Mouse (Mus musculus) thymus, postnatal 10 days (tissue): ENCODE results near the gene Cdh8.
"Not testable (repeated sequence)": the region's sequence is repeated elsewhere in the genome, so short reads cannot be mapped to it uniquely, and the experiment has no call there.

ENCODE experiments used
- DNase-seq, 2 experiments: peaks; one replicate each; pipeline ENCODE4 v3.0.0; 2021; ENCODE audit warnings: low spot score in 2 of 2

Cdh8 gene

GRCm38 (mm10) chr8:99280375-99280774, 135.9 kb downstream of the Cdh8 start:
- no peak for DNase-seq

DNA sequence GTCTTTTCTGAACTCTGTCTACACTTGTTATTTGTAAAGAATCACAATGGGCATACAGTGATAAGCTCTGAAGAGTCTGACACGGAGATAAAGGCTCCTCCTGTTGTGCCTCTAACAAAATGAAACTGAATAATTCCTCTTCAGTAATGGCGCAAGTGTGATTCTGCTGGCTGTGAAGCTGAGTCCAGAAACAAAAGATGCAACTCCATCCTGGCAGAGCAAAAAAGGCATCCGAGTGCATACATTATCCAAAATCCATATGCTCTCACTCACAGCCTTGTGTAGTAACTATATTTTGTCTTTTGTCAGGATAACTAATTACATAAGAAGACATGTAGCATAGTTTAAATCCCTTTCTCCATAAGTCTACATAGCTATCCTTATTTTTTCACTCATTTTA, 149.1 kb downstream of the Cdh8 start:
- no peak for DNase-seq

DNA sequence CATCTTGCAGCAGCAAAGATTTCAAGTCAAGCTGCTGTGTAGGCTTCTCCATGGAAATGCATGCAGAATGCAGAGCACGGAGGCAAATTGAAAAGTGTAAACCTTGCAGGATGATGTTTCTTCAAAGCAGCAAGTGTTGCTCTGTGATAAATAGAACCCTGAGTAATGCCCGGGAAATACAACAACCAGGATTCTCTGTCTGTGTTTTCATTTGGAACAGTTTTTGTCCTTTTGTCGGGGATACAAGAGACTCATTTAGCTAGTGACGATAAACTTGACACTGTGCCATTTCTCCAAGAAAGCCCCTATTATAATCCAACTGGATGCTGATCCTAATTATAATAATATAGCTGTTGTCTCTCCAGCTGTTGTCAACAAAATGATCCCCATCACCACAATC, 181.9 kb downstream of the Cdh8 start:
- DNase-seq, result no peak

- DNase-seq, result no peak
Measured at GRCm38 (mm10) chr8:99223697-99224096, 192.6 kb downstream of the Cdh8 start.

DNA sequence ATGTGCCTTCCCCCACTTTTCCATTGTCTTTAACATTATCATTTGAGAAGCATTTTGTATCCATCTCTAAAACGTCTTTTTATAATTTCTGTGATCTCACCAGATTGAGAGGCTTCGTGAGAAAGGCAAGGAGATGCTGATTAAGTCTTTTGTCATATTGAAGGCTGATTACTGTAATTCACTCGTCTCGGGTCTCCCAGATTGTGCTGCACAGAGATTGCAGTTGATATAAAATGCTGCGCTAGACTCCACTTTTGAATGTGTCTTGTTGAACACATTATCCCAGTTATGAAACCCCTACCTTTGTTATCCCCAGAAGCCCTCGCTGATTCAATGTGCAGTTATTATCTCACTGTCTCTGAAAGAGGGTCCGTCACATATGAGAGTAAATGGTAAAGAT, 211.1 kb downstream of the Cdh8 start:
- DNase-seq, result no peak

DNA sequence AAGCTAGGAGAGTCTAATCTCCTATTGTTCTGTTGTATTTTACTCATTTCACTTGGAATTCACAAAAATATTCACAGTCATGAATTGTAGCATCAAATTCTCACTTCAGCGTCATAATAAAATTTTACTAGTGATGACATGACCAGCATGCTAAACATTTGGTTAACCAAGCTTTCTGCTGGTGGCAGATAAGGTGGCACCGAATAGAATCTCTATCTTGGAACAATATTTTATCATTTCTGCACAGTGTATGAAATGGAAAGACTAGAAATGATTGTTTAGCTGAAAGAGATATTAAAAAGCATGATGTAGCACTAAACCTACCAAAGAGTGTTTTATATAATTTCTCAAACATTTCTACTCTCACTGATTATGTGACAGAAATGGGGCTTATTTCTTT, 225.6 kb downstream of the Cdh8 start:
- DNase-seq, result no peak

DNA sequence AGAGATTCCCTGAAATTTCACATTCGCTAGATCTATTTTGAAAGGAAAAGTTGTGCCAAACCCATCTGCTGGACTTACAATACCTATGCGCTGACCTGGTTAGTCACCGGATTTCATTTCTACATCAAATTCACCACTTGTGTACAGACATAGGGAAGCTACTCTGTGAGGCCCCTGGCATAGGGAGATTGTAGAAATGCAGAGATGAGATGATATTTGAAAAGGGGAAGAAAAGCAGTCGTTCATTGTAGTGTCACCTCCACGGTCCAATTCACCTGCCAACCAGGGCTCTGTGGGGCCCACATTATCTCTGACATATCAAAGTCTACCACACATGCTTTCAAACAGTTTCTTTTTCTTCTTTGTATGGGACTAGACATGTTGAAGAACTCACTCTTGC, 229.4 kb downstream of the Cdh8 start:
- DNase-seq, result no peak

GRCm38 (mm10) chr8:99184186-99184585, 232.1 kb downstream of the Cdh8 start:
- DNase-seq, result no peak

- DNase-seq, result no peak
Measured at GRCm38 (mm10) chr8:99166966-99167365, 249.3 kb downstream of the Cdh8 start.

- DNase-seq, result no peak
Measured at GRCm38 (mm10) chr8:99161633-99162032, 254.6 kb downstream of the Cdh8 start.

DNA sequence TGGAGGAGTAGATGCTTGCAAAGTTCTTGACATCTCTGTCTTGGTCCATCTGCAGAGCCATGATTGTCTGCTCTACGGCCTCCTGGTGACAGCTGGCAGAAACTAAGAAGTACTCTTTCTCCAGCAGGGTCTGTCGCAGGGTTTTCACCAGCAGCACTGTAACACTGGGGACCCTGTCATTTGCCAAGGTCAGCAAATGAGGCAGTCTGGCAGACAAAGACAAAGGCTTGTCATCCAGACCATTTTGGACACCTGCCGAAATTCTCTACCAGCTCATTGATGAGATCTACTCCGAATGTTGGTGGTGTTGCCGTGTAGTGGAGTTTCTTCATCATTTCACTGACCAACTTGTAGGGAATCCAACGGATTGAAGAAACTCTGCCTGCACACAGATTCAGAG, 270.8 kb downstream of the Cdh8 start:
- DNase-seq, result no peak

DNA sequence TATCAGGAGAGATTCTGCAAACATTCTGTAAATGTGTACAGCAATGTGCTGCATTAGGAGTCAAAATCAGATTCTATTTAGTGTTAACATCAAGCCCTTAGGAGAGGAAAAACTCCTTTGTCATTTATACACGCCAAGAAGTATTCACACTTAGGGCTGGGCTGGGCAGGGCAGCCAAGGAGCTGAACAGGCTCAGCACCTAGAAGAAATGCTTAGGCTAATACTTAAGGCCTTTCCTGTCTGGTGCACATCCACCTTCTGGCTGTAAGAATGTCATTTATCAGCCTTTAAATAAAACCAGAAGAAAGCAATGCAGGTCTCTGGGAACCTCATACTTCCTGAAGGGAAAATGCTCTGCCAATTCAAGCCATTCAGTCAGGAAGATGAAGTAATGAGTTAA, 271.5 kb downstream of the Cdh8 start:
- not testable (repeated sequence) for DNase-seq

DNA sequence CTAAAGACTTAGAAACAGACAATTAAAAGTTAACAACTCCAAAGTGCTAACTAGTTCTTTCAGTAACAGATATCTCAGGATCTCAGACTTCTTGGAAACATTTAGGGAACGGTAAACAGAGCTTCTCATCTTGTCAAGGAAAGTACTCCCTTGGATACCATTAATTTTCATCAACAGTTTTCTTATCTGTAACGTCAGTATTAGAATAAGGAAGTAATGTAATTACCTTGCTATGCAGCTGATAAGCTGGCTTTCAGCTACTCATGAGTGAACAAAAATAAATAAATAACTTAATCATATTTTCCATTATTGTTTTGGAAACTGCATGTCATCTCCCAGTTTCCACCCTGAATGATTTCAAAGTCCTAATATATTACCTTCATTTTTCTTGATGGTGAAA, 317.8 kb downstream of the Cdh8 start:
- no peak for DNase-seq

DNA sequence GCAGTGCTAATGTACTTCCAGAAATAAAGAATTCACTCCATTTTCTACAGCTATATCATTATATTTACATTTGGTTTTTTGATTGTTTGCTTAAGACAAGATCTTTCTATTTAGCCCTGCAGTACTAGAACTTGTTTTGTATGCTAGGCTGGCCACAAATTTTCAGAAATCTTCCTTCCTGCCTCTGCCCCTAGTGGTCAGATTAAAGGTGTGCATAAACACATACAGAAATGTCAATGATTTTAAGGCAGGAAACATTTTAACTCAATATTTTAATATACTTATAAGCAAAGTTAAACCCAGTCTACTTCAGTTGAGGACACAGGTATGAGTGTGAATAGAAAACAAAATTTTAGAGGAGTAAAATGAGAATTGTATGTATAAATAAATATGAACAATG, 364.9 kb downstream of the Cdh8 start:
- DNase-seq, result no peak

- DNase-seq, result no peak
Measured at GRCm38 (mm10) chr8:99048664-99049363, 367.5 kb downstream of the Cdh8 start.

- DNase-seq, result no peak
Measured at GRCm38 (mm10) chr8:99040423-99040822, 375.8 kb downstream of the Cdh8 start.

GRCm38 (mm10) chr8:99031060-99031459, 385.2 kb downstream of the Cdh8 start:
- no peak for DNase-seq
